Mouse (Mus musculus) testis, adult 2 months (tissue): Measurements from ENCODE around the gene Agpat2.
A peak's percentile ranks its signal among the peaks of the same experiment; 100 is the strongest.

ENCODE experiments used
- CTCF ChIP-seq: fragments of 200-500 bp; IDR thresholded peaks from 2 replicates; pipeline ENCODE4 v1.5.1; 2012; ENCODE audit warnings: low read depth, mild to moderate bottlenecking, inconsistent platforms, low read length, moderate library complexity; ENCODE audit not compliant: control insufficient read depth, insufficient read depth, insufficient replicate concordance
- POLR2A ChIP-seq: fragments of 200-500 bp; IDR thresholded peaks from 2 replicates; pipeline ENCODE4 v1.6.1; 2012; ENCODE audit warnings: low read depth, mild to moderate bottlenecking, inconsistent platforms, low read length, moderate library complexity; ENCODE audit not compliant: control insufficient read depth

DNA sequence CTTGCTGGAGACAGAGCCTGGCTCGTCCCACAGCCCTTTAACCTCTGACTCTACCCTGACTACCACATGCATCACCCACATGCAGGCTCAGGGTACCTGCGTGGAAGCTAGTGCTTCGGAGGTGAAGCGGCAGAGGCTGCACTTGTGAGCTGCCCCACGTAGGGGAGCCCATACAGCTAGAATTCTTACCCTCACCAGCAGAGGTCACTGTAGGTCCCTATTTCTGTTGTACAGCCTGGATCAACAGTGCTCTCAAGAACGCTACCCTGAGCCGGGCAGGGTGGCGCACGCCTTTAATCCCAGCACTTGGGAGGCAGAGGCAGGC lies 10.2 kb downstream of the Agpat2 start:
- no peak for TF ChIP-seq POLR2A
- TF ChIP-seq CTCF: peak; percentile 13; the same call in 1 of the 2 replicates
